Mouse (Mus musculus): ENCODE measurements around the gene Cyb5b. TPM values are rescaled to one million over a fixed set of nuclear protein-coding genes. Genes with fewer than 3 reads are reported as not detected.
A peak's percentile ranks its signal among the peaks of the same experiment; 100 is the strongest.

Cyb5b gene
- total RNA-seq, 2 experiments from 2014 or later = 320 to 493 TPM

DNA sequence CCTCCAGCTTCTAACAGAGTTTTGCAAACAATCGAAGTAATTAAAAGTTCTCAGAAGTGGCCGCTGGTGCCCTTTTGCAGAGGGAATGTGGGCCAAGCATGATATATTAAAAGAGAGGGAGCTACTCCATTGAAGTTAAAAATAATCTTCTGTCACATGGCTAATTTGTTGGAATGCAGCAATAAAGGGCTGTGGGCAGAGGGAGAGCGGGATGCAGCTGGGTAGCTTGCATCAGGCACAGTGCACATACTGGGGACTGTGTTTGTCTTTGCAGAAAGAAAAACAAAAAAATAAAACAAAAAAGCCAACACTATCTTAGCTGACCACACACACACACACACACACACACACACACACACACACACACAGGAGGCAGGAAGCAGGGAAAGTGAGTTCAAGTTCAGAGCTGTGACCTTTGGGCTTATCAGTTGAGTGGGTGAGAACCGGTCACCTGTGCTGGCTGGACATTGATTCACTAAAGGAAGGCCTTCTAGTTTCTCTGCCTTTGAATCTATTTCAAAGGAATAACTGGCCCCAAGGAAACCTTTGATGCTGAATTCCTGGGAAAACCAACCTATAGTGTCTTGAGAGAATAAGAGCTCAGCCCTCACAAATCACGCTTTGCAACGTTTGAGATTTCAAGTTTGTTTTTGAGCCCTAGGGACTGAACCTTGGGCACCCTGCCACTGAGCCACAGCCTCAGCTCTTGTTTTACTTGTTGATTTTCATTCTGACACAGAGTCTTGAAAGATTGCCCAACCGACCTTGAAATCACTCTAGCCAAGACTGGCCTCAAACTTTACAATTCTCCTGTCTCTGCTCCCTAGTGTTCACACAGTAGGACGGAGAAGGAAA, 21.0 kb upstream of the Cyb5b start:
- DNase-seq (ENCODE audit: low spot score in 2 of 2) = peak in 1 of 2 experiments; percentile 63

DNA sequence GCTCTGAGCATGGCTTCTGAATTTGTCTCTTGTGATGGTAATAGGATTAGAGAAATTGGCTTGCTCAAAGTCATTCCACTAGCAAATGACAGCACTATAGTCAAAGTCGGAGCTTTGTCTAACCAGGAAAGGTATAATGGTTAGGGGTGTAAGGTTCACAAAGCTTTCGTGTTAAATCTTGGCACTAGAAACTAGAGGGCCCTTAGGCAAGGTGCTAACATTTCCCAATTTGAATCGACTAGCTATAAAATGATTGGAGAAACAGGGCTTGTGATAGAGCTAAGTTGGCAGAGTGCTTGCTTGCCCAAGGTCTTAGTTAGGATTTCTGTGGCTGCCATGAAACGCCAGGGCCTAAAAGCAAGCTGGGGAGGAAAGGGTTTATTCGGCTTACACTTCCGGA, 20.4 kb upstream of the Cyb5b start:
- no peak for DNase-seq (ENCODE audit: low spot score in 2 of 2)

DNA sequence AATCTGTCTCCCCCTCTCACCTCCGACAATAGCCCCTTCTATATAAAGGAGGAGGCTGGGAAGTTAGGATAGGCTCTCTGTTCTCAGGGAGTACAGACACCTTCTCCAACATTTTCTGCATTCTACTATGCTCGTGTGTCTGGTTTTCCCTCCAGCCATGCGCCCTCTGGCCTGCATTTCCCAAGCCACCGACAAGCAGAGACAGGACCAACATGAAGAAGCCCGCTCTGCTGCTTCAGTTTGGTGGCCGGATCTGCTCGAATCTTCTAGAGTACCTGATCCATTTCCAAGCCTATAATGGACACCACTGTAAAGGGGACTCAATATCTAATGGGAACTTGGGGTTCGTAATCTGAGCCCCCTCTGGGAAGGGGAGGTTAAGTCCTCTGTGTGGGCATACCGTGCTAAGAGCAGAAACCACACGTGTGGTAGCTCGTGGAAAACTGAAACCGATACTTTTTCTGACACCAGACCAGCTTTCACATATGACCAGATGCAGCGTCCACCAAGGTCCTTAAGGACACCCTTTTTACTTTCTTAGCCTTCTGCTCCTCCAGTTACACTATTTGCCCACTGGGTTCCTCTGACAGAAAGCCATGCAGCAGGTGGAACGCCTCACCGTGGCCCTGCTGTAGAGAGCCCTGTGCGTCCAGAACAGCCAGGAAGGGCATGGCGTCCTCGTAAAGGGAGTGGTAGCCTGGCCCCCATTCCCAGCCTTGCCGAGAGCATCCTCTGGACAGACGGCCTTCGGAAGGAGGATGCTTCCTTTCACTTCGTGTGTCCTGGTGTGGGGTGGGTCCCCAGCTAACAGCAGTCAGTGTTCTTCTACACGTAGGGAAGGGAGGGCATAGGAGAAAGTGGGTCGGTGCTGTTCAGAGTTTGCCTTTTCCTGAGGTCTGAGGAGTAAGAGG, 17.6 kb upstream of the Cyb5b start:
- DNase-seq (ENCODE audit: low spot score in 2 of 2) = no peak

DNA sequence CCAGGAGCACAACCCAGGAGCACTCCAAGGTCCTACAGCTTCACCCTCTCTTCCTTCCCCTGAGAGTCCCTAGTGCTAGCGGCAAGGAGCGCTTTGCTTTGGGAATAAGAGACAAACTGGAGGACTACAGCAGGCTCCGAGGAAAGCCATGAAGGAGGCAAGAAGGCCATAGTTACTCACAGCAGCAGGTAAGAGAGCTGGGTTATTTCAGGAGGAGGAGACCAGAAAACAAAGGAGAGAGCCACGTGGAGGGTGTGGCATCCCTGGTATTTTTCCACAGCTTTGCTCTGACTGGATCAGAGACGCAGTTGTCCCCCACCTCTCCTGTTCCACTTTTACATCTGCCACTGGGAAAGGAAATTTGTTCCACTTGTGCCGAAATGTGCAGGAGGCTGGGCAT, 16.6 kb upstream of the Cyb5b start:
- no peak for DNase-seq (ENCODE audit: low spot score in 2 of 2)

DNA sequence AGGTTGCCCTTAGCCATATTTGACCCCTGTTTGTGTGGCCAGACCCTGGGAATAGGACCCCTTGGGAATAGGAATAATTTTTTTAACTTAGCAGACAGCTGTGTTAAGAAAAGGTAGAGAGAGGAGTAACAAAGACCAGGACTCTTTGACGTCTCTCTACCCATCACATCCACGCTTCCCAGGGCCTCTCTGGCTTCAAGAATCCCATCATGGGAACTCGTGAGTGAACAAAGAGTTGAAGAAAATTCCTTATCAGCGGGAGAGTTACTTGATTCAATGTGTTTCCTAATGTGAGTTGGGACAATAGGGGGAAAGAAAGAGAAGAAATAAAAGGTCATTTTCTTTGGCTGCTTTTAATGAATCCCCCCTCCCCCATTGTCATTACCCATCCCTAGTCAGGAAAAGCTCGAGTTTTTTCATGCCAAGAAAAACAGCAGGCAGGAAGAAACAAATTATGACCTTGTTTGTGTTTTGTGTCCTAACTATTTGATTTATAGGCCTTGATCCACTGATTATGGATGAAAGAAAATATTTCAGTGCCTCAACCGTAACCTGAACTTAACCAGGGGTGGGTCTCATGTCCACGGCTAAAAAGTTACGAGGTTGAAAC, 14.3 kb upstream of the Cyb5b start:
- DNase-seq (ENCODE audit: low spot score in 2 of 2) = no peak

DNA sequence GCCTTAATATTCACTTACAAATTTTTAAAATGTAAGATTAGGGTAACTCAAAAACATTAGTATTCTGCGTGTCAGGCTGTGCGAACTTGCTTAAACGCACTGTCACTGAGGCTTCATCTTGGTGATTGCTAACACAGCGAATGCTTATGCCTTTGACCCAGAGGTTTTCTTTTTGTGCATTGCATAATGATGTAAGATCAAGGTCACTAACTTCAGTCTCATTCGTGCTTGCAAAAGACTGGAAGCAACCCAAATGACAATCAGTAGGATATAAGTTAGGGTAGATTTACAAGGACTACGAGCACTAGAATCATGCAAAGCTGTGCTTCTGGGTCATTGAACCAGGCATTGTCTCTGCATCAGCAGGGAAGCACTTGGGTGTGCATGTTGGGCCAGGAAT, 12.8 kb upstream of the Cyb5b start:
- no peak for DNase-seq (ENCODE audit: low spot score in 2 of 2)

DNA sequence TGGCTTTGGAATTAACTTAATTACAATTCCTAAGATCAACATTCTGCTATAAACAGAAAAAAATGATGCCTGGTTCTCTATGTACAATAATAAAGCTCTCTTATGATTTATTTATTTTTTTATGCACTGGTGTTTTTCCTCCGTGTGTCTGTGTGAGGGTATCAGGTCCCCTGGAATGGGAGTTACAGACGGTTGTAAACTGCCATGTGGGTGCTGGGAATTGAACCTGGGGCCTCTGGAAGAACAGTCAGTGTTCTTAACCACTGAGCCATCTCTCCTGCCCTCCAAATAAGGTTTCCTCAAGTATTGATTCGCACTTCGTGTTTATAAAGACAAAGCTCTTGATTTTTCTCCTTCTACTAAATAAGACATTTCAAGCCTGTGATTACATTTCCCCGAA, 12.1 kb upstream of the Cyb5b start:
- no peak for DNase-seq (ENCODE audit: low spot score in 2 of 2)

DNA sequence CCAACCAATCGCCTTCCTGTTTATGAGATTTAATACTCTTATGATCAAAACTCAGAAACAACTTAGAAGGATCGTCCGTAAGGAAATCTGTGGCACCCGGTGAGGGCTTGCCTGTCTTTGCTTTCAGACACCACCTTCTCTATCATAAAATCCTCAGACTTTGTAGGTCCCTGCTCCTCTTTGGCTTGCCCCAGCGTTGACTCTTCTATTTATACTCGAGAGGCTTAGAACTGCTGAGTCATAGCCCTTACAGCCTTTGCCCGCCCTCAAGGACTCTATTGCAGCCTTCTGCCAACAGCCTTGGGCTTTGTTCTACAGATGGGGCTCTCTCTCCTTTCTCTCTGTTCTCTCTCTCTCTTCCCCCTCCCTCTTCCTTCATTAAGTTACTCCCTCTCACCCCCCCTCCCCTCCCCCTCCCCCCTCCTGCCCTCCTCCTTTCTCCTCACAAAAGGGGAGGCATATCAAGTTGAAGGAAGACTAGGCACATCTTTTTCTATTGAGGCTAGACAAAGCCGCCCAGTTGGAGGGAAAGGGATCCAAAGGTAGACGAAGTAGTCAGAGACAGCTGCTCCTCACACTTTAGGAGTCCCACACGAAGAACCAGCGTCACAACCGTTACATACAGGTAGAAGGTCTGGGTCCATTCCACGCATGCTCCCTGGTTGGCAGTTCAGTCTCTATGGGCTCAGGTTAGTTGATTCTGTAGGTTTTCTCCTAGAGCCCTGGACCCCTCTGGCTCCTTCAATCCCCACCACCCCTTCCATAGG, 10.6 kb upstream of the Cyb5b start:
- peak in 1 of 2 experiments; percentile 75 for DNase-seq (ENCODE audit: low spot score in 2 of 2)

DNA sequence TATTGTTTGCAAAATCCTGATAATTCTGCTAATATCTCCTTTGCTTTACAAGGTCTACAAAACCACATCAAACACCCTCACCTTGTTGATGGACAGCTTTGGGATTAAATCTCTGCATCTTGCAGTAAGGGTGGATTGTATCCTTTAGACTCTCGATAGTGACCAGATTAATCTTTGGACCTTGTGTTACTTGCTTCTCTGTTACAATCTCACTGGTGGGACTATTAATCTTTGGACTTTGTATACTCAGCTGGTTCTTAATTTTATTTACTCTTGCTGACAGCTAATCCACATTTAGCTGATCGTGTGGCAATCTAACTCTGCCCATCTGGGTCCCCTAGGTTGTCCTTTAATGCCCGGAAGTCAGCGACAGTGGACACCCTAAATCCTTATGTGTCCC, 7.9 kb upstream of the Cyb5b start:
- DNase-seq (ENCODE audit: low spot score in 2 of 2) = no peak

DNA sequence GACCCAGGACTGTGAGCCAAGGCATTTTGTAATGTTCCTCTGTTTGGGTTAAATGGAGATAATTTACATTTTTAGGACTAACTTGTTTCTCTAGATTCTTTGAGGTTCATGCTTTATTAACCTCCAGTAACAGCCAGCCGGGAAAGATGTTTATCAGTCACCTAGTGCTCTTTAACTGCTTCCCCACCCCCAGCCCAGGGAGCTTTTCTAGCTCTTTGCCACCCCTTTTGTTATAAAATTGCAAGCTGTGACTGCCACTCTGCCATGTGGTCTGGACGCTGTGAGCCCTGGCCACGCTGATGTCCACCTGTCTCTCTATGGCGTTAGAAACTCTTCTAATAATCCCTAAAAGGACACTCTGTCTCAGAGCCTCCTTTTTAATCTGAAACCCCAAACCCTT, 6.9 kb upstream of the Cyb5b start:
- DNase-seq (ENCODE audit: low spot score in 2 of 2) = no peak

DNA sequence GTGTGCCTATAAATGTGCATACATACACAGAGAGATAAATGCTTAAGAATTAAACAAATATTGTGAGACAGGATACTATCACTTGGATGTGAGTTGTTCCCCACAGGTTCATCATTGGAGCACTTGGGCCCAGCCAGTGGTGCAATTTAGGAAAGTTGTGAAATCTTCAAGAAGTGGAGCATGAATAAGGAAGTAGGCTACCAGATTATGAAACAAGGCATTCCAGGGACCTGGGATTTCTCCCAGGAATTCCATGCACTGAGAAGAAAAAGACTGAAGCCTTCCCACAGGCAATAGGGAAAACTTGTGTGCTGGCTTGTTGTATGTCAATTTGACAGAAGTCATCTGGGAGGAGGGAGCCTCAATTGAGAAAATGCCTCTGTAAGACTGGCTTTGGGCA, 4.3 kb upstream of the Cyb5b start:
- DNase-seq (ENCODE audit: low spot score in 2 of 2) = no peak

DNA sequence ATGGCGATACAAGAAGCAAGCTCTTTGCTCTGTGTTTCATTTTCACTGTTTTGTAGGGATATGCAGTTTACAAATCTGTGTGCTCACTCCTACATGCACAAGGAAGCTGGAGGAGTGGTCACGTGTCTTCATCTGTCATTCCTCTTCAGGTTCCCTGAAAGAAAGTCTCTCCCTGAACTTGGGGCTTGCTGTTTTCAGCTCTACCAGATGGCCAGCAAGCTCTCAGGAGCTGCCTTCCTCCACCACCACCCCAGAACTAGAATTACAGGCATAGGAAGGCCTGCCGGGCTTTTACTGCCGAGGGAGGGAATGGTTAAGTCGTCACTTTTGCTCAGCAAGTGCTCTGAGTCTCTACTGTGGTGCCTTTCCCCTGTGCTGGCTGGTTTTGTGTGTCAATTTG, 1.6 kb upstream of the Cyb5b start:
- DNase-seq (ENCODE audit: low spot score in 2 of 2) = no peak

DNA sequence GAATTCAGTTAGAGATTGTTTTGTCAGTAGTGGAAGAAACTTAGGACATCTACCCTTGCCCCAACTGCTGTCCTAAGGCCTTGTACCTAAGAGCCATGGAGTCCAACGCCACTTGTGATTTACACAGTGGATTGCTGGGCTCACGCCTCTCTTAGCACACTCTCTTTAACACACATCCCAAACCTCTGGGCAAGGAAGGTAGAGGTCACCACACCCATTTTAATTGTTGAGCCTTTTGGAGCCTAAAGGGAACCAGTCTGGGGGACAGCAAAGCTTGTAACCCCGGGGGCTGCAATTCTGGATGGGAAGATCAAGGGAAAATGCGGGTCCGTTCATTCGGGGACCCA, 410 bp upstream of the Cyb5b start:
- no peak for DNase-seq (ENCODE audit: low spot score in 2 of 2)

DNA sequence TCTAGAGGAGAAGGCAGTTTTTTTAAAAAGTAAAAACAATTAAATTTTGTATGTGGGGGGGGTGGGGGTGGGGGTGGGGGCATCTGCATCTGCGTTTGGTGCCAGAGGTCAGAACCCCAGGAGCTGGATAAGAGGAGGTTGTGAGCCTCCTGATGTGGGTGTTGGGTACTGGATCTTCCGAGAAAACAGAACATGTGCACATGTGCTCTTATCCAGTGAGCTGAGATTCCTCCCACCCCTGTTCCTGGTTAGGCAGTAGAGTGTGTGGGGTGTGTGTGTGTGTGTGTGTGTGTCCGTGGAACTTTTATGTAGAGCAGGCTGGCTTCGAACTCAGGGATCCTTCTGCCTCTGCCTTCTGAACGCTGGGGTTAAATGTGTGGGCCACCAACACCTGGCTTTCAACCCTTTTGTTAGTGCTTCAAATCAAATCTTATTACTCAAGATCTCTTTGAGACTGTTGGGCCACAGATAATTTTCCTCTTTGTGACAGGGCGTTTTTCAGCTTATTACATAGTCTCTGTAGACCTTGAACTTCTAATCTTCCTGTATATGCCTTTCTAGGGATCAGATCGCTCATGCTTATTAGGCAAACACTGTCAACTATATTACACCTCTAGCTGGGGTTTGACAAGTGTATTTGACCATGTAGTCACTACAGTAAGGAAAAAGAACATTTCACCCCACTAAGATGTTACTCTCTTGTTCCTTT, 926 bp downstream of the Cyb5b start:
- no peak for DNase-seq (ENCODE audit: low spot score in 2 of 2)

DNA sequence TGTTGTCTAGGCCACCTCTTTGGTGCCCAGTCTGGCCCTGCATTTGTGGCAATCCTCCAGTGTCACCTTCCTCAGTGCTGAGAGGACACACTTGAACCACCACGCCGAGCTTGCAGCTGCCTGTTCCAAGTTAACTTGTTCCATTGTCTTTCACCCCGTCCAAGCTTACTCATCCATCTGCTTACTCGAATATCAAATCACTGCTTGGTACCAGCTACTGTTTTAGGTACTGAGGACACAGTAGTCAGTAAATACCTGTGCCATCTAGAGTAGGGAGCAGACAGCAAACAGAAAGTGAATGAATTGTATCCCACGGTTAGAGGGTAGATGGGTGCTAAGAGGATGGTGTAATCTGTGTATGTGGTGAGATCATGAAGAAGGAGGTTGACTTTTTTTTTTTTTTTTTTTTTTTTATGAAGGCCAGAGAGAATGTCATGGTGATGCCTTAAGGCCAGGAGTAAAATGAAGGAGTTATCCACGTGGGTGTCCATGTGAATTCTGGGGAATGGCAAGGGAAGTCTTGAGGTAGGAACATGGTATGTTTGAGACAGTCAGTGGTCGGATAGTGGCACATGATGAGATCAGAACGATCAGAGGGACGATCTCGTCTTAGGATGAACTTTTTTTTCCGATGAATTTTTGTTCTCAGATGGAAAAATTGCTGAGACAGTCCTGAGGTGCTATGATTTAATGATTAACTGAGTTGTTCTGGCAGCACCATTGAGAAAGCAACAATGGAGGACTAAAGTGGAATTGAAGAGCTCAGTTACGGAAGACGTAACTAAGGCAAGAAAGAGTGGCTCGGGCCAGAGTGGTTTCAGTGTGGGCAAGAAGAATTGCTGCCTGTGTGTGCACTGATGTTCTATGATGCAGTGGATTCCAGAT, 3.1 kb downstream of the Cyb5b start:
- no peak for DNase-seq (ENCODE audit: low spot score in 2 of 2)

DNA sequence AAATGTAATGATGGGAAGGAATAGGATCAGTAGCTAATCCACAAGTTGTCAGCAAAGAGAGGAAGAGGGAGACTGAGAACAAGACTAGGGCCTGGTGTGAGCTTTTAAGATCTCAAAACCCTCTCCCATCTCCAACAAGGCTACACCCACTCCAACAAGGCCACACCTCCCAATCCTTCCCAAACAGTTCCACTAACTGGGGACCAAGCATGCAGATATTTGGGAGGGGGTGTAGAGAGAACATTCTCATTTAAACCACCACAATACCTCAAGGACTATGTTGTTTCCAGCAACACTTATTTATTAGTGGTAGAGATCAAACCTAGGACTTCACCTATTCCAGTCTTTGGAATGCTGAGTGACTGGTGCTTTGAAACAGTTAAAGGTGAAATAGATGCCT, 6.4 kb downstream of the Cyb5b start:
- DNase-seq (ENCODE audit: low spot score in 2 of 2) = no peak

DNA sequence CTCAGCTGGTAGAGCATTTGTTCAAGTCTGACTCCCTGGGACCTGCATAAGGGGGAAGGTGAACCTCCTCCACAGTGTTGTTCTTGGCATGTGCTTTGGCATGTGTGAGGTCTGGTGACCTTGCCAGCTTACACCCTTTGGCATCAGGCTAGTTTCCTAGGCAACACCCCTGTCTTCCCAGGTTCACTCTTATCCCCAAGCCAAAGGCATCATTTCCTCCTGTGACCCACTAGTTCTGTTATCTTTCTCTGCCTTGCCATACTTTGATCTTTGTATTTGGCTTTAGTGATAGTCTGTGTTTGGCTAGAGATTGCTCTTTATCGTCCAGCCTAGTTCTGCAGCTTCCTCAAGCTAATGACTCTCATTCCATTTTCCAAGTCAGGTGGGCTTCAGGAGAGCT, 7.4 kb downstream of the Cyb5b start:
- DNase-seq (ENCODE audit: low spot score in 2 of 2) = no peak

DNA sequence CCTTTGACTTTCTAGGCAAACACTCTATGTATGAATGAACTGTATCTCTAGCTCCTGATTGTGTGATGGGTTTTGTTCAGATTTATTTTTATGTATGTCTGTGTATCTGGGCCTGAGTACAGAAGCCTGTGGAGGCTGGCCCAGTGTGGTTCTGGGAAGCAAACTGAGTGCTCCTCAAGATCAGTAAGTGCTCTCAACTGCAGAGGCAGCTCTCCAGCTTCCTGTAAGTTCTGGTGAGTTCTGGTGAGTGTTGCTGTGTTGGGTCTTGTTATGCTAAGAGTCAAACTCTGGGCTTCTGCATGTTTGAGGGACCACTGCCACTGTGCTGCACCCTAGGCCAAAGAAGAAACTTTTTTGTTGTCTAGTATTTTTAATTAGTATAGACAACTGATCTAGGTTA, 8.4 kb downstream of the Cyb5b start:
- no peak for DNase-seq (ENCODE audit: low spot score in 2 of 2)

DNA sequence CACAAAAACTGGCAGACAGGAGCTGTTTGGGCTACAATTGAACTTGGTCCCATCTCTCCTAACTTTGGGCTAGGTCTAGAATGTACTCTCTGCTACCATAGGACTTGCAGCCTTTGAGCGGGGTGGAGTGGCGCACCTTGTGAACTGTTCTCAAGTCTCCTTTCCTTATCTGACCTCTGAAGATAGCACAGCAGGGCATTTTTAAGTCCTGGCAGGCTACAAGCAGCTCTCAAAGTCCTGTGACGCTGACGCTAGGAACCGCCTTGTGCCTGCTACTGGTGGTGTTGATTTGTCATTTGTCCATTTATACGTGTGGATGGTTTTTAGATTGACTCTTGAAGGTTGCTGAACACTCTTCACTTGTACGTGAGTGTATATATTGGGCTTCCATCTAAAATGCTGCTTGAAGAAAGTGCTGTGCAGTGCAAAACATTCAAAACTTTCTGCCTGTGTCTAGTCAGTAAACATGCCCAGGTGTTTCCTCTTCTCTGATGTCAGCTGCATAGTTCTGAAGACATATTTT, 13.9 kb downstream of the Cyb5b start:
- no peak for DNase-seq (ENCODE audit: low spot score in 2 of 2)

Measured in adrenal gland, adult 18-20 months (tissue).